Mouse (Mus musculus): ENCODE data around the gene Copz2. TPM values are rescaled to one million over a fixed set of nuclear protein-coding genes. Genes with fewer than 3 reads are reported as not detected.

The Copz2 gene
- polyA plus RNA-seq, 1 experiment from 2014 or later = 56.8 TPM

DNA sequence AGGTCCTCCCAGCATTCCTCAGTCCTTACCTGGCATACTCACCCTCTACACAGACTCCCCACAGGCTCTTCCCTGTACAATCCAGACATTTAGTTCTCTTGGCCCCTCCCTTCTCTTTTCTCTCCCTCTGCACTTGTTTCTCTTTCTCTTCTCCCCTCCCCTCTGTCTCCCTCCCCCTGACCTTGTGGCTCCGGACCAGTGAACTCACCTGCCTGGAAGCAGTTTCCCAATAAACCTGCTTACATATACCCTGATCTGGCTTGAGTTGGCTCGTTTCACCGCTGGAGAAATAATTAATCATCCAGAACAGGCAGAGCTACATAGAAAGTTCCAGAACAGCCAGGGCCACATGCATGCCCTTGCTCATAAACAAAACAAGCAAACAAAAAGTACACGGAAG, 18.2 kb upstream of the Copz2 start:
- peaks cover 5% of the 10 kb centered on the region; the same call in 1 of the 2 replicates for H3K4me1 ChIP-seq (ENCODE audit: control insufficient read depth, insufficient read depth, low read length)
- ATAC-seq (ENCODE audit: insufficient number of reproducible peaks, low FRiP score, low TSS enrichment, low read depth) = no peak
- WGBS = 70% methylated on average over 4 of the region's 4 CpGs

GRCm38 (mm10) chr11:96832541-96832940, 17.1 kb upstream of the Copz2 start:
- 93% methylated on average over 3 of the region's 3 CpGs for WGBS
- Histone ChIP-seq H3K9me3 (ENCODE audit: control insufficient read depth, low read length) (no peaks in the 10 kb centered on the region), H3K9ac (ENCODE audit: low read length) (no peak overlapping the region), H3K27me3 (ENCODE audit: control insufficient read depth, insufficient read depth, low read length) (no peaks in the 10 kb centered on the region), H3K27ac (replicated peaks; ENCODE audit: low read depth, low read length) (no peak overlapping the region), H3K36me3 (ENCODE audit: control insufficient read depth, insufficient read depth, low read length) (no peaks in the 10 kb centered on the region), H3K4me1 (ENCODE audit: control insufficient read depth, insufficient read depth, low read length) (peaks cover 5% of the 10 kb centered on the region; the same call in 1 of the 2 replicates), H3K4me3 (ENCODE audit: low read depth, low read length) (no peak overlapping the region), H3K4me2 (ENCODE audit: low read depth, severe bottlenecking) (no peak overlapping the region)
- no peak for ATAC-seq (ENCODE audit: insufficient number of reproducible peaks, low FRiP score, low TSS enrichment, low read depth)
- no peak for DNase-seq (ENCODE audit: low spot score)

More for the DNA sequence above, 18.2 kb upstream of the Copz2 start:
- Histone ChIP-seq H3K36me3 (ENCODE audit: control insufficient read depth, insufficient read depth, low read length) (no peaks in the 10 kb centered on the region), H3K4me3 (ENCODE audit: low read depth, low read length) (no peak overlapping the region), H3K9me3 (ENCODE audit: control insufficient read depth, low read length) (no peaks in the 10 kb centered on the region), H3K9ac (ENCODE audit: low read length) (no peak overlapping the region), H3K4me2 (ENCODE audit: low read depth, severe bottlenecking) (no peak overlapping the region), H3K27ac (replicated peaks; ENCODE audit: low read depth, low read length) (no peak overlapping the region), H3K27me3 (ENCODE audit: control insufficient read depth, insufficient read depth, low read length) (no peaks in the 10 kb centered on the region)
- no peak for DNase-seq (ENCODE audit: low spot score)

- ATAC-seq (ENCODE audit: insufficient number of reproducible peaks, low FRiP score, low TSS enrichment, low read depth) = no peak
- H3K36me3 ChIP-seq (ENCODE audit: control insufficient read depth, insufficient read depth, low read length) = no peaks in the 10 kb centered on the region
Measured at GRCm38 (mm10) chr11:96832973-96833372, 16.7 kb upstream of the Copz2 start.

DNA sequence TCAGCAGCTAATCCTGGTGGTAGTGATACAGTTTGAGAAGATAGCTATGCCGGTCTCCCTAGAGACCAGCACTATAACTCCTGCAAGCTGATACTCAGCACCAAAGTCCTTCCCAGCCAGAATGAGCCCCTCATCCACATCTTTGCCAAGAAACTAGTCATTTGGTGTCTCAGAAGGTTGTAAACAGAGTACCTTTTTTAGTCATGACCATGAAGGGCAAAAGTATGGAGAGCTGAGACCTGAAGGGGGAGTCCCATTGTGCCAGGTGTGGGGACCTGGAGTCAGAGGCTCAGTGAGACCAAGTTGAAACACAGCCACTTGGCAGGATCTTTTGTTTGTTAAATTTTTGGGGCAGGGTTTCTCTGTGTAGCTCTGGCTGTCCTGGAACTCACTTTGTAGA, 15.5 kb upstream of the Copz2 start:
- Histone ChIP-seq H3K9me3 (ENCODE audit: control insufficient read depth, low read length) (no peaks in the 10 kb centered on the region), H3K4me3 (ENCODE audit: low read depth, low read length) (no peak overlapping the region), H3K9ac (ENCODE audit: low read length) (no peak overlapping the region), H3K36me3 (ENCODE audit: control insufficient read depth, insufficient read depth, low read length) (no peaks in the 10 kb centered on the region), H3K4me1 (ENCODE audit: control insufficient read depth, insufficient read depth, low read length) (peaks cover 5% of the 10 kb centered on the region; the same call in 1 of the 2 replicates), H3K27me3 (ENCODE audit: control insufficient read depth, insufficient read depth, low read length) (no peaks in the 10 kb centered on the region), H3K27ac (replicated peaks; ENCODE audit: low read depth, low read length) (no peak overlapping the region), H3K4me2 (ENCODE audit: low read depth, severe bottlenecking) (no peak overlapping the region)
- ATAC-seq (ENCODE audit: insufficient number of reproducible peaks, low FRiP score, low TSS enrichment, low read depth) = no peak
- WGBS = 93% methylated on average over 1 of the region's 1 CpGs
- no peak for DNase-seq (ENCODE audit: low spot score)

More at GRCm38 (mm10) chr11:96832973-96833372, 16.7 kb upstream of the Copz2 start:
- Histone ChIP-seq H3K4me2 (ENCODE audit: low read depth, severe bottlenecking) (no peak overlapping the region), H3K27ac (replicated peaks; ENCODE audit: low read depth, low read length) (no peak overlapping the region), H3K4me1 (ENCODE audit: control insufficient read depth, insufficient read depth, low read length) (peaks cover 7% of the 10 kb centered on the region; the same call in 1 of the 2 replicates), H3K9ac (ENCODE audit: low read length) (no peak overlapping the region), H3K4me3 (ENCODE audit: low read depth, low read length) (no peak overlapping the region), H3K9me3 (ENCODE audit: control insufficient read depth, low read length) (no peaks in the 10 kb centered on the region), H3K27me3 (ENCODE audit: control insufficient read depth, insufficient read depth, low read length) (no peaks in the 10 kb centered on the region)
- no peak for DNase-seq (ENCODE audit: low spot score)
- WGBS = 60% methylated on average over 2 of the region's 2 CpGs

DNA sequence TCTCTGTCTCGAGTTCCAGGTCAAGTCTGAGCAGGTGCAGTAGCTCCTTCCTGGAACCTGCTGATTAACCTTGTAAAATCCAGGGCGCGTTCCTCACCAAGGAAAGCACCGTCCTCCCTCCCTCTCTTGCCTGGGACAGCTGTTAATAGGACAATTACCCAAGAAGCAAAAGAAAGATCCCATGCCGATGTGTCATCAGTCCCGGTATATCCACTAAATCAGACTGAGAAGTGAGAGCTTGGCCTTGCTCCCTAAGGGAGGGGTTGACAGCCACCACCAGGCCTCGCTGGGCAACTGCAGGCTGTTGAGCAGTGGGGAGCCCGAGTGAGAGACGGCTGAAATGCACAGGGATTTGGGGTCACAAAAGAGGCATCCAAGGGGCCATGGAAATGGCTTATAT, 12.4 kb upstream of the Copz2 start:
- no peak overlapping the region for H3K4me2 ChIP-seq (ENCODE audit: low read depth, severe bottlenecking)
- ATAC-seq (ENCODE audit: insufficient number of reproducible peaks, low FRiP score, low TSS enrichment, low read depth) (no peak), DNase-seq (ENCODE audit: low spot score) (no peak)
- H3K4me1 ChIP-seq (ENCODE audit: control insufficient read depth, insufficient read depth, low read length) = 0 out of 2 replicates have a peak, but pooled peaks cover 2% of the 10 kb centered on the region
- no peaks in the 10 kb centered on the region for H3K9me3 ChIP-seq (ENCODE audit: control insufficient read depth, low read length)
- H3K36me3 ChIP-seq (ENCODE audit: control insufficient read depth, insufficient read depth, low read length) = no peaks in the 10 kb centered on the region
- no peaks in the 10 kb centered on the region for H3K27me3 ChIP-seq (ENCODE audit: control insufficient read depth, insufficient read depth, low read length)
- no peak overlapping the region for H3K9ac ChIP-seq (ENCODE audit: low read length)
- no peak overlapping the region for H3K4me3 ChIP-seq (ENCODE audit: low read depth, low read length)
- H3K27ac ChIP-seq (replicated peaks; ENCODE audit: low read depth, low read length) = no peak overlapping the region
- WGBS = 34% methylated on average over 9 of the region's 9 CpGs

- Histone ChIP-seq H3K9me3 (ENCODE audit: control insufficient read depth, low read length) (no peaks in the 10 kb centered on the region), H3K4me2 (ENCODE audit: low read depth, severe bottlenecking) (no peak overlapping the region), H3K9ac (ENCODE audit: low read length) (no peak overlapping the region), H3K27ac (replicated peaks; ENCODE audit: low read depth, low read length) (no peak overlapping the region), H3K4me1 (ENCODE audit: control insufficient read depth, insufficient read depth, low read length) (0 out of 2 replicates have a peak, but pooled peaks cover 2% of the 10 kb centered on the region), H3K36me3 (ENCODE audit: control insufficient read depth, insufficient read depth, low read length) (no peaks in the 10 kb centered on the region), H3K27me3 (ENCODE audit: control insufficient read depth, insufficient read depth, low read length) (no peaks in the 10 kb centered on the region), H3K4me3 (ENCODE audit: low read depth, low read length) (no peak overlapping the region)
- 58% methylated on average over 4 of the region's 4 CpGs for WGBS
- no peak for ATAC-seq (ENCODE audit: insufficient number of reproducible peaks, low FRiP score, low TSS enrichment, low read depth)
- no peak for DNase-seq (ENCODE audit: low spot score)
Measured at GRCm38 (mm10) chr11:96838341-96838740, 11.3 kb upstream of the Copz2 start.

GRCm38 (mm10) chr11:96839428-96839827, 10.2 kb upstream of the Copz2 start:
- ATAC-seq (ENCODE audit: insufficient number of reproducible peaks, low FRiP score, low TSS enrichment, low read depth) (no peak), DNase-seq (ENCODE audit: low spot score) (no peak)
- no peak overlapping the region for H3K4me3 ChIP-seq (ENCODE audit: low read depth, low read length)
- H3K9me3 ChIP-seq (ENCODE audit: control insufficient read depth, low read length) = no peaks in the 10 kb centered on the region
- H3K27me3 ChIP-seq (ENCODE audit: control insufficient read depth, insufficient read depth, low read length) = no peaks in the 10 kb centered on the region
- 84% methylated on average over 7 of the region's 7 CpGs for WGBS
- H3K27ac ChIP-seq (replicated peaks; ENCODE audit: low read depth, low read length) = no peak overlapping the region
- H3K4me2 ChIP-seq (ENCODE audit: low read depth, severe bottlenecking) = no peak overlapping the region
- H3K9ac ChIP-seq (ENCODE audit: low read length) = no peak overlapping the region
- H3K4me1 ChIP-seq (ENCODE audit: control insufficient read depth, insufficient read depth, low read length) = 0 out of 2 replicates have a peak, but pooled peaks cover 2% of the 10 kb centered on the region
- H3K36me3 ChIP-seq (ENCODE audit: control insufficient read depth, insufficient read depth, low read length) = no peaks in the 10 kb centered on the region

GRCm38 (mm10) chr11:96839877-96840276, 9.8 kb upstream of the Copz2 start:
- H3K27ac ChIP-seq (replicated peaks; ENCODE audit: low read depth, low read length) = no peak overlapping the region
- no peaks in the 10 kb centered on the region for H3K36me3 ChIP-seq (ENCODE audit: control insufficient read depth, insufficient read depth, low read length)
- DNase-seq (ENCODE audit: low spot score) = no peak
- WGBS = 73% methylated on average over 3 of the region's 3 CpGs
- ATAC-seq (ENCODE audit: insufficient number of reproducible peaks, low FRiP score, low TSS enrichment, low read depth) = no peak
- H3K4me1 ChIP-seq (ENCODE audit: control insufficient read depth, insufficient read depth, low read length) = 0 out of 2 replicates have a peak, but pooled peaks cover 2% of the 10 kb centered on the region
- H3K9ac ChIP-seq (ENCODE audit: low read length) = no peak overlapping the region
- no peak overlapping the region for H3K4me2 ChIP-seq (ENCODE audit: low read depth, severe bottlenecking)
- no peak overlapping the region for H3K4me3 ChIP-seq (ENCODE audit: low read depth, low read length)
- H3K9me3 ChIP-seq (ENCODE audit: control insufficient read depth, low read length) = no peaks in the 10 kb centered on the region
- no peaks in the 10 kb centered on the region for H3K27me3 ChIP-seq (ENCODE audit: control insufficient read depth, insufficient read depth, low read length)

DNA sequence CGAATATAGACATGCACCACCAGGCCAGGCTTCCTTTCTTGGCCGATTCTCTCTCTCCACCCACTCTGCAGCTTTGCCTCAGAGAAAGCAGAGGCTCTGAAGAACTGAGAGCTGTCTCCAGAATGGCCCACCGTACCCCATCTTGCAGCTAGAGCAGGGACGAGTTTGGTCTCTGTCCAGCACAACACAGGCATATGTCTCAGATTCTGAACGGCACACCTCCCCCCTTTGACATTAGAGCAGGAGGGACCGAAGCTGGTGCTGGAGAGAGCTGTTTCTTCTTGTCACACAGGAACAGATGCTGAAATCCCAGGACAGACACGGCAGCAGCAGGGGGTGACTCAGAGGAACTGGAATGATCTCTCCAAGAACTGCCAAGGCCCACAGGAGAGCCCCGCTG, 9.4 kb upstream of the Copz2 start:
- no peak overlapping the region for H3K4me3 ChIP-seq (ENCODE audit: low read depth, low read length)
- ATAC-seq (ENCODE audit: insufficient number of reproducible peaks, low FRiP score, low TSS enrichment, low read depth) = no peak
- no peak overlapping the region for H3K9ac ChIP-seq (ENCODE audit: low read length)
- no peak overlapping the region for H3K4me2 ChIP-seq (ENCODE audit: low read depth, severe bottlenecking)
- no peaks in the 10 kb centered on the region for H3K27me3 ChIP-seq (ENCODE audit: control insufficient read depth, insufficient read depth, low read length)
- 0 out of 2 replicates have a peak, but pooled peaks cover 2% of the 10 kb centered on the region for H3K4me1 ChIP-seq (ENCODE audit: control insufficient read depth, insufficient read depth, low read length)
- no peak for DNase-seq (ENCODE audit: low spot score)
- 44% methylated on average over 8 of the region's 8 CpGs for WGBS
- H3K27ac ChIP-seq (replicated peaks; ENCODE audit: low read depth, low read length) = no peak overlapping the region
- no peaks in the 10 kb centered on the region for H3K36me3 ChIP-seq (ENCODE audit: control insufficient read depth, insufficient read depth, low read length)
- H3K9me3 ChIP-seq (ENCODE audit: control insufficient read depth, low read length) = no peaks in the 10 kb centered on the region
